Mouse (Mus musculus): ENCODE measurements around the gene Dpp7. TPM values are rescaled to one million over a fixed set of nuclear protein-coding genes. Genes with fewer than 3 reads are reported as not detected.

Gene Dpp7
- polyA plus RNA-seq, 1 experiment from 2014 or later = 20.6 TPM

GRCm38 (mm10) chr2:25331470-25331869, 24.7 kb downstream of the Dpp7 start:
- Histone ChIP-seq H3K27me3 (ENCODE audit: control insufficient read depth, insufficient read depth, low read length) (no peaks in the 10 kb centered on the region), H3K9ac (ENCODE audit: low read length) (peak overlapping the region; percentile 92), H3K9me3 (ENCODE audit: control insufficient read depth, low read length) (no peaks in the 10 kb centered on the region), H3K27ac (ENCODE audit: low read depth, low read length) (no peak overlapping the region), H3K4me1 (ENCODE audit: control insufficient read depth, insufficient read depth, low read length) (peaks cover 8% of the 10 kb centered on the region), H3K4me2 (ENCODE audit: low read depth) (peak overlapping the region; percentile 61), H3K4me3 (ENCODE audit: low read depth, low read length) (peak overlapping the region; percentile 89), H3K36me3 (ENCODE audit: control insufficient read depth, insufficient read depth, low read length) (peaks cover 5% of the 10 kb centered on the region)
- no peak for ATAC-seq (ENCODE audit: insufficient read depth, low FRiP score, low TSS enrichment)
- no peak for DNase-seq (ENCODE audit: low spot score)
- 64% methylated on average over 9 of the region's 9 CpGs for WGBS

DNA sequence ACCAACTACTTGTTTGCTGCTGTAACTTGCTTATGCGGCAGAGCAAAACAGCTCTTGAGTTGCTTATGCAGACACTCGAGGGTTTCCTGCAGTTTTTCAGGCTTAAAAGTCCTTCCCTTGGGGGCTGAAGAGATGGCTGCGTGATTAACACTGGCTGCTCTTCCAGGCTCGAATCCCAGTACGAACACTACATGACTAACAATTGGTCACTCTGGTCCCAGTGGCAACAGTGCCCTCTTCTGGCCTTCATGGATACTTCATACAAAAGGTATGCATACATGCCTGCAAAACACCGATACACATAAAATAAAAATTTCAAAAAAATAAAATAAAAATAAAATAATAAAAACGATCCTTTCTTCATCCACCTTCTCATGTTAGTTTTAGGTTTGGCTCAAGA, 27.7 kb downstream of the Dpp7 start:
- WGBS = 35% methylated on average over 7 of the region's 7 CpGs
- Histone ChIP-seq H3K27me3 (ENCODE audit: control insufficient read depth, insufficient read depth, low read length) (no peaks in the 10 kb centered on the region), H3K4me2 (ENCODE audit: low read depth) (no peak overlapping the region), H3K27ac (ENCODE audit: low read depth, low read length) (no peak overlapping the region), H3K4me3 (ENCODE audit: low read depth, low read length) (no peak overlapping the region), H3K4me1 (ENCODE audit: control insufficient read depth, insufficient read depth, low read length) (peaks cover 7% of the 10 kb centered on the region), H3K9me3 (ENCODE audit: control insufficient read depth, low read length) (no peaks in the 10 kb centered on the region), H3K36me3 (ENCODE audit: control insufficient read depth, insufficient read depth, low read length) (no peaks in the 10 kb centered on the region), H3K9ac (ENCODE audit: low read length) (no peak overlapping the region)
- no peak for DNase-seq (ENCODE audit: low spot score)
- no peak for ATAC-seq (ENCODE audit: insufficient read depth, low FRiP score, low TSS enrichment)

DNA sequence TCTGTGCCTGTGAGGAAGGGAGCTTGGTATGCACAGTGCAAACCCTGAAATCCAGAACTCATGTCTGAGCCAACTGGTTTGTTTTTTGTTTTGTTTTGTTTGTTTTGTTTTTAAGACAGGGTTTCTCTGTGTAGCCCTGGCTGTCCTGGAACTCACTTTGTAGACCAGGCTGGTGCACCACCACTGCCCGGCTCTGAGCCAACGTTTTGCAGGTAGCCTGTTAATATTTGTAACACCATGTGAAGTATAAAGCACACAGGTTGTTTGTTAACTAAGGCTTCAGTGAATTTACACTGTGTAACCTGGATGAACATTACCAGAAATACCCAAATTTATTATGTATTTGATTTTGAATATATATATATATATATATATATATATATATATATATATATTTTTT, 30.1 kb downstream of the Dpp7 start:
- Histone ChIP-seq H3K4me3 (ENCODE audit: low read depth, low read length) (no peak overlapping the region), H3K4me2 (ENCODE audit: low read depth) (no peak overlapping the region), H3K9ac (ENCODE audit: low read length) (no peak overlapping the region), H3K4me1 (ENCODE audit: control insufficient read depth, insufficient read depth, low read length) (no peaks in the 10 kb centered on the region), H3K9me3 (ENCODE audit: control insufficient read depth, low read length) (no peaks in the 10 kb centered on the region), H3K27me3 (ENCODE audit: control insufficient read depth, insufficient read depth, low read length) (no peaks in the 10 kb centered on the region), H3K36me3 (ENCODE audit: control insufficient read depth, insufficient read depth, low read length) (no peaks in the 10 kb centered on the region), H3K27ac (ENCODE audit: low read depth, low read length) (no peak overlapping the region)
- DNase-seq (ENCODE audit: low spot score) (no peak), ATAC-seq (ENCODE audit: insufficient read depth, low FRiP score, low TSS enrichment) (no peak)
- whole genome bisulfite sequencing = 79% methylated on average over 2 of the region's 2 CpGs

GRCm38 (mm10) chr2:25320084-25320483, 36.1 kb downstream of the Dpp7 start:
- no peaks in the 10 kb centered on the region for H3K9me3 ChIP-seq (ENCODE audit: control insufficient read depth, low read length)
- no peak overlapping the region for H3K4me3 ChIP-seq (ENCODE audit: low read depth, low read length)
- H3K4me2 ChIP-seq (ENCODE audit: low read depth) = no peak overlapping the region
- ATAC-seq (ENCODE audit: insufficient read depth, low FRiP score, low TSS enrichment) (no peak), DNase-seq (ENCODE audit: low spot score) (no peak)
- H3K27me3 ChIP-seq (ENCODE audit: control insufficient read depth, insufficient read depth, low read length) = peaks cover 25% of the 10 kb centered on the region
- no peaks in the 10 kb centered on the region for H3K4me1 ChIP-seq (ENCODE audit: control insufficient read depth, insufficient read depth, low read length)
- H3K27ac ChIP-seq (ENCODE audit: low read depth, low read length) = no peak overlapping the region
- 40% methylated on average over 2 of the region's 2 CpGs for WGBS
- H3K9ac ChIP-seq (ENCODE audit: low read length) = no peak overlapping the region
- H3K36me3 ChIP-seq (ENCODE audit: control insufficient read depth, insufficient read depth, low read length) = no peaks in the 10 kb centered on the region

- no peaks in the 10 kb centered on the region for H3K36me3 ChIP-seq (ENCODE audit: control insufficient read depth, insufficient read depth, low read length)
- H3K9me3 ChIP-seq (ENCODE audit: control insufficient read depth, low read length) = no peaks in the 10 kb centered on the region
- H3K4me1 ChIP-seq (ENCODE audit: control insufficient read depth, insufficient read depth, low read length) = no peaks in the 10 kb centered on the region
- peaks cover 27% of the 10 kb centered on the region for H3K27me3 ChIP-seq (ENCODE audit: control insufficient read depth, insufficient read depth, low read length)
- peak within 1 kb of the TSS; percentile 39 for H3K4me3 ChIP-seq (ENCODE audit: low read depth, low read length)
- 11% methylated on average over 53 of the region's 58 CpGs for WGBS
- peak within 1 kb of the TSS; percentile 39; the same call in 1 of the 2 replicates for H3K9ac ChIP-seq (ENCODE audit: low read length)
- H3K4me2 ChIP-seq (ENCODE audit: low read depth) = peak within 1 kb of the TSS; percentile 54
- DNase-seq (ENCODE audit: low spot score) (peak; percentile 72), ATAC-seq (ENCODE audit: insufficient read depth, low FRiP score, low TSS enrichment) (no peak)
- no peak within 1 kb of the TSS for H3K27ac ChIP-seq (ENCODE audit: low read depth, low read length)
Observed at GRCm38 (mm10) chr2:25318971-25319773, 37.0 kb downstream of the Dpp7 start, which contains the start of gene Grin1. Grin1 (minus strand) TSS chr2:25319187.

DNA sequence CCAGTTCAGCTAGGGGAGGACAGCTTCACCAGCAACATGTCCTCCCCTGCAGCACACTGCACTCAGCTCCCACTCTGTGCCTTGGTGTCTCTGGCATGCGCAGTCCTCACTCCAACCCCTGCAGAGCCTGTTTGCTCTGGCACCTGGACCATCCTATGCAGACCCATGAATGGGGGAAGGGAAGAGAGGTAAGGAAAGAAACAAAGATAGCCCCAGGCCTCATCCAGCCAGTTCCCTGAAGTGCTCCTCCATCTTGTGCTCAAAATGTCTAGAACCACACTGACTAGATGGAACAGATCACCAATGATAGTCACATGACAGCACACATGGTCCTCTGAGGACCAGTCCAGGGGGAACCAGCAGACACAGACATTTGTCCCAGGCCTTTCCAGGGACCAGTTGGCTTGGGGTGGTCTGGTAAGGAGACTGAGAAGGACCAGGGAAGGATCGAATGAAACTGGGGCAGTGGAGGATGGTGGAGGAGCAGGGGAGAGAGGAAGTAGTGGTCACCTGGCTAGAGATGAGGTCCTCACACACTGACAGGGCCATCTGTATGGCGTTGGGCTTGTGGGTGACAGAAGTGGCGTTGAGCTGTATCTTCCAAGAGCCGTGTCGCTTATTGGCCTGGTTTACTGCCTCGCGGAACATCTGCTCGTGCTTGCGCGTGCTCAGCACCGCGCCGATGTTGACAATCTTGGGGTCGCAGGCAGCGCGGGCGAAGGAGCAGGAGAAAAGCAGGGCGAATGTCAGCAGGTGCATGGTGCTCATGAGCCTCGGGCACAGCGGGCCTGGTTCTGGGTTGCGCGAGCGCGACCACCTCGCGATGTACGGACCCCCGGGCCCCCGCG, 37.8 kb downstream of the Dpp7 start:
- DNase-seq (ENCODE audit: low spot score) (no peak), ATAC-seq (ENCODE audit: insufficient read depth, low FRiP score, low TSS enrichment) (no peak)
- H3K9me3 ChIP-seq (ENCODE audit: control insufficient read depth, low read length) = no peaks in the 10 kb centered on the region
- WGBS = 3% methylated on average over 31 of the region's 31 CpGs
- no peak overlapping the region for H3K27ac ChIP-seq (ENCODE audit: low read depth, low read length)
- peaks cover 32% of the 10 kb centered on the region for H3K27me3 ChIP-seq (ENCODE audit: control insufficient read depth, insufficient read depth, low read length)
- H3K36me3 ChIP-seq (ENCODE audit: control insufficient read depth, insufficient read depth, low read length) = no peaks in the 10 kb centered on the region
- peak overlapping the region; percentile 39 for H3K4me3 ChIP-seq (ENCODE audit: low read depth, low read length)
- H3K9ac ChIP-seq (ENCODE audit: low read length) = peak overlapping the region; percentile 39; the same call in 1 of the 2 replicates
- H3K4me1 ChIP-seq (ENCODE audit: control insufficient read depth, insufficient read depth, low read length) = no peaks in the 10 kb centered on the region
- peak overlapping the region; percentile 54 for H3K4me2 ChIP-seq (ENCODE audit: low read depth)

GRCm38 (mm10) chr2:25311491-25311891, 44.7 kb downstream of the Dpp7 start:
- H3K4me1 ChIP-seq (ENCODE audit: control insufficient read depth, insufficient read depth, low read length) = no peaks in the 10 kb centered on the region

GRCm38 (mm10) chr2:25310969-25311368, 45.2 kb downstream of the Dpp7 start:
- Histone ChIP-seq H3K36me3 (ENCODE audit: control insufficient read depth, insufficient read depth, low read length) (no peaks in the 10 kb centered on the region), H3K9me3 (ENCODE audit: control insufficient read depth, low read length) (no peaks in the 10 kb centered on the region), H3K27ac (ENCODE audit: low read depth, low read length) (no peak overlapping the region), H3K4me1 (ENCODE audit: control insufficient read depth, insufficient read depth, low read length) (no peaks in the 10 kb centered on the region), H3K4me3 (ENCODE audit: low read depth, low read length) (no peak overlapping the region), H3K9ac (ENCODE audit: low read length) (no peak overlapping the region), H3K27me3 (ENCODE audit: control insufficient read depth, insufficient read depth, low read length) (peaks cover 58% of the 10 kb centered on the region), H3K4me2 (ENCODE audit: low read depth) (no peak overlapping the region)
- ATAC-seq (ENCODE audit: insufficient read depth, low FRiP score, low TSS enrichment) = no peak
- 2% methylated on average over 22 of the region's 22 CpGs for WGBS
- DNase-seq (ENCODE audit: low spot score) = peak; percentile 7

More at GRCm38 (mm10) chr2:25311491-25311891, 44.7 kb downstream of the Dpp7 start:
- no peaks in the 10 kb centered on the region for H3K9me3 ChIP-seq (ENCODE audit: control insufficient read depth, low read length)
- no peak for ATAC-seq (ENCODE audit: insufficient read depth, low FRiP score, low TSS enrichment)
- no peak for DNase-seq (ENCODE audit: low spot score)
- no peak overlapping the region for H3K27ac ChIP-seq (ENCODE audit: low read depth, low read length)
- no peak overlapping the region for H3K9ac ChIP-seq (ENCODE audit: low read length)
- H3K27me3 ChIP-seq (ENCODE audit: control insufficient read depth, insufficient read depth, low read length) = peaks cover 58% of the 10 kb centered on the region
- no peaks in the 10 kb centered on the region for H3K36me3 ChIP-seq (ENCODE audit: control insufficient read depth, insufficient read depth, low read length)
- WGBS = 2% methylated on average over 11 of the region's 11 CpGs
- no peak overlapping the region for H3K4me3 ChIP-seq (ENCODE audit: low read depth, low read length)
- no peak overlapping the region for H3K4me2 ChIP-seq (ENCODE audit: low read depth)
